Mouse (Mus musculus) ovary, postnatal 36 days (tissue): Measurements from ENCODE around the gene C87436.

Experiments
- DNase-seq: peaks from one replicate; pipeline ENCODE4 v3.0.0; 2022; ENCODE audit warnings: low spot score, mixed read lengths

Gene C87436

DNA sequence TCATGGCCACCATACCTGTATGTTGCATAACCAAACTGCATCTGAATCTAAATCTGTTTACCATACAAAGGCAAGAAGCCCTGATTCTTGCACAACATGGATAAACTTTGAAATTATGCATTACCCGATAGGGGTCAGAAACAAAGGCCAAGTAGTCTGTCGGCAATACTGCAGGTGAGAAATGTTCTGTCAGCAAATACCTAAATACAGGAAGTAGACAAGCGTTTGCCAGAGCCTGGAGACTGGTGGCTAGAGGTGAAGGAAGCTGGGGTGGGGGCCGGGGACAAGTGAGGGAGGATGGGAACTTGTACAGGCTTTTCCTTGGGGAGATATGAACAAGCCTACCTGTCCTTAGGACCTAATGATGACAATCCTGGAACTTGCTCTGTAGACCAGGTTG, 72.8 kb downstream of the C87436 start:
- DNase-seq = no peak

DNA sequence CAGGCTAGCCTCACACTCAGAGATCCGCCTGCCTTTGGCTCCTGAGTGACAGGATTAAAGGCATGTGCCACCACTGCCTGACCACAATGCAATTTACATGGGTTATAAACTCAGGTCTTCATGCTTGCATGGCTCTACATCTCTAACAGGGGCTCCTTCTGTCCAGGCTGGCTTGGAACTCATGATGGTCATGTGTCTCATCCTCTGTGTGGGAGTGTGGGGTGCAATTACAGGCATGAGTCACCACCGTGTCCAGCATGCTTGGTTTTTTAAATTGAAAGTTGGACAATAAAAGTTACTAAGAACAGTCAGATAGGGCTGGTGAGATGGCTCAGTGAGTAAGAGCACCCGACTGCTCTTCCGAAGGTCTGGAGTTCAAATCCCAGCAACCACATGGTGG, 75.1 kb downstream of the C87436 start:
- DNase-seq = no peak

DNA sequence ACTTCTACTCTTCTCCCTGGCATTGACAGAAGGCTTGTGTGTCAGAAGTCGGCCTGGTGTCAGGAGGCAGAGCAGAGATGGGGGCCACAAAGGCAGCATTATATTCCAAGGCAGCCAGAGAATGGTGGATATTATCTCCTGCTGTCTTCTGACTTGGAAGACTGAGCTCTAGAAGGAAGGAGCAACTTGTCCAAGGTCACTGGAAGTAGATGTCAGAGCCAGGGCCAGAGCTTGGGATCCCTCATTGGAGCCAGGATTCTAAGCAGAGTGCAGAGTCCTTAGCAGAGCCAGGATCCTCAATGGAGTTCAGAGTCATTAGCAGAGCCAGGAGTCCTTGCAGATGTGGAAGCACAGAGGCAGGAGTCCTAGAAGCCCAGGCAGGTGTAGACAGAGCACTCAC, 77.8 kb downstream of the C87436 start:
- peak; percentile 49 for DNase-seq

DNA sequence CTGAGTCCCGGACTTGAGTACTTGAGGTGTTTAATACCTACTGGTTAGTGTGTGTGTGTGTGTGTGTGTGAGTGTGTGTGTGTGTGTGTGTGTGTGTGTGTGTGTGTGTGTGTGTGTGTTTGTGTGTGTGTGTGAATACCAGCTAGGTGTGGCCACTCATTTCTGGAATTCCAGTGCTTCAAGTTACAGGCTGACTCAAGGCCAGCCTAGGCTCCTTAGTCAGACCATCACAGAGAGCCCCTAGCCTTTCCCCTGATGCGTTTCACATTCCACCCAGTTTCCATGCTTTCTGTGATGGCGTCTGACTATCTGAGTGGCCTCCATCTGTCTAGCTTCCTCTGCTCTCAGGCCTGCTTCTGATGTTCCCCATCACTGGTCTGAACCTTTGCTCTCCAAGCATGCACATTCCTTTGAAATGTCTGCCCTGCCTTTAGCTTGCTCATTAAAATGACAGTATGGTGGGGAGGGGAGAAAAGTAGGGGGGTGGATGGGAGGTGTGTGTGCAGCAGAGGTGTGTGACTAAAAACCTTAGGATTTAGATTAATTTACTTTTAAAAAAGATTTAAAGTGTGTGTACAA, 81.7 kb downstream of the C87436 start:
- DNase-seq = no peak

DNA sequence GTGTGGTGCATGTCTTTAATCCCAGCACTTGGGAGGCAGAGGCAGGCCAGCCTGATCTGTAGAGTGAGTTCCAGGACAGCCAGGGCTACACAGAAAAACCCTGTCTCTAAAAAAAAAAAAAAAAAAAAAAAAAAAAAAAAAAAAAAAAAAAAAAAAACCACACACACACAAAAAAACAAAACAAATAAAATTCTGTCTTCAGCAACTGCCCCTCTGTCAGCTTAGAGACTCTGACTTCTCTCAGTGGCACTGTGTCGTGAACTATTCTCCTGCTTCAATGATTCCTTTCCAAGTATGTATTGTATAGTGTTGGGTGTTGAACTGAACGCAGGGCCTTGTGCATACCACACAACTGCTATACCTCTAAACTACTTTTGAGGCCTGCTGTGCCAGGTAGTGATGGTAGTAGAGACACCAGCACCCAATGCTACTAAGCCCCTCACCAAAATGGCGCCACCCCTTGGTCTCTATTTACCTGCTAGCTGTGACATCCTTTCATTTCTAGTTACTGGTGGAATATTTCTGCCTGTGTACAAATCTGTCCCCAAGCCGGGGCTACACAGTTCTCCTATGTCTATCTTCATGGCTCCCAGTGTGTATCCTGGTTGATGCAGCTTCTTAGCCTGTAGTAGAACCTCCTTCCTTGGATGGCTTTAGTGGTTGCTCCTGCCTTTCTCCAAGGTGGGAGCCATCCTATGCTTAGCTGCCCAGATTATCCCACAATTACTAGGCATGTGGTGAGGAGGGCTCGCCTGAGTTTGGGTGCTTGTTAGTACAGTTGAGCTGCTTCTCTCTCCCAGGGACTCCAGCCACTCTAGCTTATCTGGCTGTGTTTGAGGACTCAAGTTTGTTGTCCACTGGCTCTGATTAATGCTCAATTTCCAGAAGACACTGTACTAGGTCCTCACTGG, 84.1 kb downstream of the C87436 start:
- no peak for DNase-seq
